Mouse (Mus musculus): ENCODE results near the gene Rbp4.

- TF ChIP-seq POLR2A (IDR thresholded peaks at IDR 0.05; ENCODE audit: low read depth, low read length) (no peak), CTCF (IDR thresholded peaks at IDR 0.05; ENCODE audit: borderline replicate concordance, insufficient read depth, low read length) (no peak)
Measured at GRCm38 (mm10) chr19:38125219-38125610, at the start of gene Rbp4.
